Mouse (Mus musculus): ENCODE measurements around the gene Kcna4.

The Kcna4 gene

GRCm38 (mm10) chr2:107289990-107290696, at the start of gene Kcna4:
Kcna4 (plus strand) TSS chr2:107290639.
- peak; percentile 45 for DNase-seq (ENCODE audit: low read depth, low spot score)

- peak; percentile 63 for DNase-seq (ENCODE audit: low read depth, low spot score)
These were observed 32.3 kb upstream of the Kcna4 start for GRCm38 (mm10) chr2:107258091-107258490.

GRCm38 (mm10) chr2:107266251-107266650, 24.2 kb upstream of the Kcna4 start:
- DNase-seq (ENCODE audit: low read depth, low spot score) = no peak

GRCm38 (mm10) chr2:107270050-107270449, 20.4 kb upstream of the Kcna4 start:
- no peak for DNase-seq (ENCODE audit: low read depth, low spot score)

- DNase-seq (ENCODE audit: low read depth, low spot score) = no peak
These were observed 219 bp downstream of the Kcna4 start for GRCm38 (mm10) chr2:107290697-107291019.

GRCm38 (mm10) chr2:107291142-107291541, 703 bp downstream of the Kcna4 start:
- no peak for DNase-seq (ENCODE audit: low read depth, low spot score)

GRCm38 (mm10) chr2:107294521-107294920, 4.1 kb downstream of the Kcna4 start:
- DNase-seq (ENCODE audit: low read depth, low spot score) = no peak

GRCm38 (mm10) chr2:107301886-107302285, 11.4 kb downstream of the Kcna4 start:
- DNase-seq (ENCODE audit: low read depth, low spot score) = no peak

- no peak for DNase-seq (ENCODE audit: low read depth, low spot score)
These were observed 14.3 kb downstream of the Kcna4 start for GRCm38 (mm10) chr2:107304707-107305106.

- no peak for DNase-seq (ENCODE audit: low read depth, low spot score)
These were observed 15.6 kb downstream of the Kcna4 start for GRCm38 (mm10) chr2:107306077-107306476.

GRCm38 (mm10) chr2:107318636-107319035, 28.2 kb downstream of the Kcna4 start:
- peak; percentile 54 for DNase-seq (ENCODE audit: low read depth, low spot score)

- no peak for DNase-seq (ENCODE audit: low read depth, low spot score)
These were observed 31.3 kb downstream of the Kcna4 start for GRCm38 (mm10) chr2:107321596-107322226.

- peak; percentile 57 for DNase-seq (ENCODE audit: low read depth, low spot score)
These were observed 33.7 kb downstream of the Kcna4 start for GRCm38 (mm10) chr2:107324090-107324489.

GRCm38 (mm10) chr2:107327276-107327675, 36.8 kb downstream of the Kcna4 start:
- DNase-seq (ENCODE audit: low read depth, low spot score) = peak; percentile 54

GRCm38 (mm10) chr2:107341291-107341690, 50.9 kb downstream of the Kcna4 start:
- peak; percentile 87 for DNase-seq (ENCODE audit: low read depth, low spot score)

GRCm38 (mm10) chr2:107344807-107345206, 54.4 kb downstream of the Kcna4 start:
- DNase-seq (ENCODE audit: low read depth, low spot score) = no peak

- DNase-seq (ENCODE audit: low read depth, low spot score) = no peak
These were observed 54.9 kb downstream of the Kcna4 start for GRCm38 (mm10) chr2:107345299-107345698.
